Mouse (Mus musculus) retina, adult 2 months (tissue): ENCODE results near the gene Gm8439.
A peak's percentile ranks its signal among the peaks of the same experiment; 100 is the strongest.
"Not testable (repeated sequence)": the region's sequence is repeated elsewhere in the genome, so short reads cannot be mapped to it uniquely, and the experiment has no call there.

Experiments
- DNase-seq: peaks from one replicate; pipeline ENCODE4 v3.0.0-alpha.2; 2012; ENCODE audit warnings: low read depth, low spot score

The Gm8439 gene

GRCm38 (mm10) chr4:120588445-120588844 is at the start of gene Gm8439:
Gm8439 (plus strand) TSS chr4:120588745.
- no peak for DNase-seq

- no peak for DNase-seq
Measured at GRCm38 (mm10) chr4:120544896-120545295, 43.6 kb upstream of the Gm8439 start.

- no peak for DNase-seq
Measured at GRCm38 (mm10) chr4:120556592-120556991, 32.0 kb upstream of the Gm8439 start.

- no peak for DNase-seq
Measured at GRCm38 (mm10) chr4:120565726-120566125, 22.8 kb upstream of the Gm8439 start.

- no peak for DNase-seq
Measured at GRCm38 (mm10) chr4:120568005-120568404, 20.5 kb upstream of the Gm8439 start.

GRCm38 (mm10) chr4:120569025-120569424 is 19.5 kb upstream of the Gm8439 start:
- no peak for DNase-seq

- peak; percentile 83 for DNase-seq
Measured at GRCm38 (mm10) chr4:120569486-120570437, 18.8 kb upstream of the Gm8439 start, which contains the start of gene Ctps. Ctps (minus strand) TSS chr4:120570276.

- DNase-seq, result no peak
Measured at GRCm38 (mm10) chr4:120570438-120571069, 18.0 kb upstream of the Gm8439 start.

GRCm38 (mm10) chr4:120571070-120571464 is 17.5 kb upstream of the Gm8439 start:
- DNase-seq, result no peak

GRCm38 (mm10) chr4:120571691-120572090 is 16.9 kb upstream of the Gm8439 start:
- no peak for DNase-seq

- no peak for DNase-seq
Measured at GRCm38 (mm10) chr4:120580894-120581293, 7.7 kb upstream of the Gm8439 start.

GRCm38 (mm10) chr4:120581711-120582110 is 6.8 kb upstream of the Gm8439 start:
- no peak for DNase-seq

- no peak for DNase-seq
Measured at GRCm38 (mm10) chr4:120586986-120587385, 1.6 kb upstream of the Gm8439 start.

- no peak for DNase-seq
Measured at GRCm38 (mm10) chr4:120589070-120589469, 525 bp downstream of the Gm8439 start.

- peak; percentile 72 for DNase-seq
Measured at GRCm38 (mm10) chr4:120589815-120590422, 1.4 kb downstream of the Gm8439 start.

GRCm38 (mm10) chr4:120590973-120591372 is 2.4 kb downstream of the Gm8439 start:
- DNase-seq, result no peak

GRCm38 (mm10) chr4:120596210-120596609 is 7.7 kb downstream of the Gm8439 start:
- DNase-seq, result not testable (repeated sequence)

GRCm38 (mm10) chr4:120598922-120599321 is 10.4 kb downstream of the Gm8439 start:
- no peak for DNase-seq

GRCm38 (mm10) chr4:120601774-120602173 is 13.2 kb downstream of the Gm8439 start:
- no peak for DNase-seq

- no peak for DNase-seq
Measured at GRCm38 (mm10) chr4:120602669-120603068, 14.1 kb downstream of the Gm8439 start.

GRCm38 (mm10) chr4:120606941-120607340 is 18.4 kb downstream of the Gm8439 start:
- no peak for DNase-seq

GRCm38 (mm10) chr4:120611005-120611404 is 22.5 kb downstream of the Gm8439 start:
- no peak for DNase-seq
